Mouse (Mus musculus) brain, embryonic 14.5 days (tissue): ENCODE measurements at regions not wholly inside any gene's neighbourhood (a gene's known extent, or its start where the extent isn't known, plus 50 kb on each side); places are given as distances from the start of the nearest gene placed in this dataset.

Source experiments
- CTCF ChIP-seq: fragments of 200-500 bp; IDR thresholded peaks from 2 replicates; pipeline ENCODE4 v1.5.1; 2012; ENCODE audit warnings: inconsistent platforms, mild to moderate bottlenecking, moderate library complexity, borderline replicate concordance; ENCODE audit not compliant: insufficient read depth, insufficient read length; ENCODE audit errors: extremely low read depth
- POLR2A ChIP-seq: fragments of 200-500 bp; IDR thresholded peaks from 2 replicates; pipeline ENCODE4 v1.6.1; 2012; ENCODE audit warnings: mild to moderate bottlenecking, inconsistent platforms, borderline replicate concordance; ENCODE audit not compliant: poor library complexity, insufficient read depth, insufficient read length, severe bottlenecking; ENCODE audit errors: extremely low read depth

DNA sequence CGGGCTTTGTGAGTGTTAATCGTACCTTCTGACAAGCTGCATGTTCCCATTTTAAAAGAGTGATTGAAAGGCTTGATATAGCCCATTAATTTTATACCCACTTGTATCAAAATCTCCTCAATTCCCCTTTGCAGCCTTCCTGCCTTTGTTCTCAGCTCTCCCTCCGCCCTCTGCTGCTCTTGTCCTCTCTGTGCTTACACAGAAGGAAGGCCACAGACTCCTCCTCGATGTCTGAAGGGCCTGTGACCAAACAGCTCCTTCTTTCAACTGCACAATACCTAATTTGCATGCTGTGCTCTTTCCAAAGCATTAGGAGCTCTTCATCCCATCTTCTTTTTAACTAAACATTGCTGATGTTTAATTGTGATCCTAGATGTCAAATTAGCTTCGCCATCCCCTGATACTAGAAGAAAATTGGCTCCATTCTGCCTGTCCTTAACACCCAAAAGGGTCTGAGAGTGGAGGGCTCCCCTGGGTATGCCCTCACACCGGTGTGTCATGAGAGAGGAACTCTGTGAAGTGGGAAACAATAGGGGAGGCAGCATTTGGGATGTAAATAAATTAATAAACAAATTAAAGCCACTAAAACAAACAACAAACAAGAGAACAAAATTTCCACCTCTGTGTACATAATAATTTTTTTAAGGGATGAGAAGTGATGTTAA lies 90.8 kb upstream of the Ppargc1a start:
- no peak for TF ChIP-seq CTCF
- no peak for TF ChIP-seq POLR2A
